Mouse (Mus musculus) erythroid progenitor cell, adult 5-6 weeks (primary cell): ENCODE results near the gene Slc32a1. TPM values are rescaled to one million over a fixed set of nuclear protein-coding genes. Genes with fewer than 3 reads are reported as not detected.

Experiments
- ATAC-seq: replicated peaks from 2 replicates; pipeline ENCODE4 v1.8.0; 2016; ENCODE audit warnings: moderate number of reproducible peaks, mild to moderate bottlenecking, moderate TSS enrichment, inconsistent platforms; ENCODE audit not compliant: poor library complexity, low FRiP score, severe bottlenecking
- total RNA-seq, 2 experiments: library from RNA; stranded (forward) in 1 of 2; stranded (reverse) in 1 of 2; fragments of 150-400 nt in 1 of 2; fragments of 186-747, 209-891 nt in 1 of 2; gene quantifications; 2 replicates each; pipeline versions ENCODE4 v1.2.3 to v1.2.4; 2015 to 2017; ENCODE audit warnings: low replicate concordance in 2 of 2

Slc32a1 gene
- total RNA-seq (2015; ENCODE audit: low replicate concordance): not detected in 2 replicates
- not detected in 2 replicates for total RNA-seq (2017; ENCODE audit: low replicate concordance)

DNA sequence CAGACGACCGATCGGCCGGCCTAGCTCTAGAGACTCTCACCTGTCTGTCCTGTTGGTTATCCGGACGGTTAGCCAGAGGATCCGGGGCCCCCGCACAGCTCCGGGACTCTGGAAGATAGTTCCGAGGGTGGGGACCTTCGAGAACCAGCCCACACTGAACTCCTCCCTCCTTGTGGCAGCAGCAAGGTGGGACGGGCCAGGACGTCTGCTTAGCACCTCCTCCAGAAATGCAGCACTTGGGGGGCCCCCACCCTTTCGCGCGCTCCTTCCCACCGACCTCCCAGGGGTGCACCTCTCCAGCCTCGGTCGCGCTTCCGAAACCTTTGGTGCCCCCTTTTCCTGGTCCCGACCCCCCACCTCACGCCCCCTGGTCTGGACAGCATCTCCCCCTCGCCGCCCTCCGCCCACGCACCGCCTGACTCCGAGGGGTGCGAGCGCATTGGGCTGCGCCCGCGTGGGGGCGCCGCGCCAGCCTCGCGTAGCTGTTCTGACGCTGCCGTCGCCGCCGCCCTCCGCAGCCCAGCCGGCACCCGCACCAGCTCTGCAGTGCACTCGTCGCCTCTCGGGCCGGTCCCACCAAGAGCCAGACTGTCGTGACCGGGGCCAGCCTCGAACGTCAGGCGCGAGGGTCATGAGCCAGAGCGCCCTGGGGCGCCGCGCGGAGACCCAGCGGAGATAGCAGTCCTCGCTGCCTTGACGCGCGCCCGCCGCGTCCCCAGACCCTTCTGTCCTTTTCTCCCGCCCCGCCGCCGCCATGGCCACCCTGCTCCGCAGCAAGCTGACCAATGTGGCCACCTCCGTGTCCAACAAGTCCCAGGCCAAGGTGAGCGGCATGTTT is at the start of gene Slc32a1:
Slc32a1 (plus strand) TSS at position 280 of the 838 bp plus-strand sequence.
- ATAC-seq: no peak

DNA sequence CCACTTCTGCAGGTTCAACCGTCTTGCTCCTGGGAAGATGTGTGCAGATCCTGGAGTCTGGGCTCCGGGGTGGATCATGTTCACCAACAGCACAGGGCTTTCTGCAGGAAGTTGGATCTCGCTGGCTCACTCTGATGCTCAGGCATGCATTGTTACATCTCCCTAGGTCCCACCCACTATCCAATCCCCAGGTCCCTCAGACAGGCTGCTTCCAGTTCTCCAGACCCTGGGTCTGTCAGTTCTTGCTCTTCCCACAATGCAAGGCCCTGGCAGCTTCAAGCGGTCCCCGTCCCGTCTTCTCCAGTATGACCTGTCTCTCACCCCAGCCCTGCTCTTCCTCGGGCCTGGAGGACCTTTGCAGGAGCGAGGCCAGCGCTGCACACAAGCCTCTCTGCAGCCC is 49.8 kb upstream of the Slc32a1 start:
- ATAC-seq: no peak

DNA sequence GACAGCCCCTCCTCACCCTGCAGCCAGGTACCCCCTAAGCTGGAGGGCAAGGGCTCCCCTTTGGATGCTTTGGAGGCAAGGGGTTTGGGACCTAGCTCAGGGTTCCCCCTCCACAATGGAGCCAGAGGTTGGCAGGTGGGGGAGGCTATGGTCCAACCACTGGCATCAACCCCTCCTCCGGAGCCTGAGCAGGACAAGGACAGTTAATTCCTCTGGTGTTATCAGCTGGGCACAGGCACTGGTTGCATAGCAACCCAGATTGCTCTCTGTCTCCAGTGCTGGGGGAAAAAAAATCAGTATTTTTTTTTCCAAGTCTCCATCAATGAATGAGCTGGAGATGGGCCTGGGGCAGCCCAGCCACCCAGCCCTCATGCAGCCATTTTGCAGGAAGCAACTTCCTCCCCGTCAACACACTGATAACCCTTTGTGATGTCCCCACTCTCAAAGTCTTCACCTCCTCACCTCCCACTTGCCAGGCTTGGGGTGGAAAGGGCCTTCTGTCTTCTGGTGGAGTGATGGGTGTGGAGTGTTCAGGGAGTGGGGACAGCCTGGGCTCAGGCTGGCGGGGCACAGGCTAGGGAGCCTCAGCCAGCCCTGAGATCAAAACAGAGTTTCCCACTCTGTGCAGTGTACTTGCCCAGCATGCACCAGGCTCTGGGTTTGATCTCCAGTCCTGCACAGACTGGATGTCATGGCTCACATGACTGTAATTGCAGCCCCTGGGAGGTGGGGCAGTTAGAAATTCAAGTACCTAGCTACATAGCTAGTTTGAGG is 49.0 kb upstream of the Slc32a1 start:
- ATAC-seq: no peak

DNA sequence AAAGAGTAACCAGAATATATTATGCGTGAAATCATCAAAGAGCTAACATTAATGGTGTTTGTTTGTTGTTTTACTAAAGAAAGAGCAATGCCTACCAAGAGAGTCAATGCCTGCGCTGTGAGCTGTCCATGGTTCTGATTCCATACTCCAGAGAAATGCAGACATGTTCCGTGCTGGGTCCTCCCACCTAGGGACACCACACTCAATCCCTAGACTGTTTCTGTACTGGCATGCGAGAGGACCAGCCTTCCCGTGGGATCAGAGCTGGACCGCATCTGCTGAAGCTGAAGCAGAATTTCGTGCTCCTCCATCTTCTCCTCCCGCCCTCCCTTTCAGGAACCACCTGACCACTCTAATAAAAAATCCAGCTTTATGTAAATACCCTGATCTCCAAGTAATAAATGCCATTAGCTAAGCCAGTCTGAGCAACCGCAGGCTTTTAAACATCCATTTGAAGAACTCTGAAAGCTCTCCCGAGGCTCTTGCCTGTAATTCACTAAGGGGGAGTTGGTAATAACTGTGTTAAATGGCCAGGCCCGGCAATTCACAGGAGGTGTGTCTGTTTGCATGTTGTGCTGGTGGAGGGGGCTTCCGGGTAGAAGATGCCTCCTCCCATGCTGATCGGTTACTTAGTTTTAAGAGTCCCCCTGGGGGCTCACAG is 40.0 kb upstream of the Slc32a1 start:
- no peak for ATAC-seq

DNA sequence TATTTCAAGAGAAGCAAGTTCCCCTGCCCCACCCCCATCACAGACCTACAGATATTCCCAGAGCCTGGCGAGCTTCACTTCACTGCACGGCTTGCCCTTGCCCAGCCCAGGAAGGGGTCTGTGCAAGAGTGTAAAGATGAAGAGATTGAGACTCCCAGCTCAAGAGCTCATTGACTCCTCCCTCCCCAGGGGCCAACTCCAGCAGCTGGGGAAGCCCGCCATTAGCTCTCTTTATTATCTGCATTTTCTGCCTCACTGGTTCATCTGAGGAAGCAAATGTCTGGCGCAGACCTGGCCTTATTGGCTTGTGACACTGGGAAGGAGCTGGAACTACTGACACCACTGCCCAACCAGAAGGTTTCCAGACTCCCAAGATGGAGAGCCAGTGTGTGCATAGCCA is 30.6 kb upstream of the Slc32a1 start:
- ATAC-seq: no peak

DNA sequence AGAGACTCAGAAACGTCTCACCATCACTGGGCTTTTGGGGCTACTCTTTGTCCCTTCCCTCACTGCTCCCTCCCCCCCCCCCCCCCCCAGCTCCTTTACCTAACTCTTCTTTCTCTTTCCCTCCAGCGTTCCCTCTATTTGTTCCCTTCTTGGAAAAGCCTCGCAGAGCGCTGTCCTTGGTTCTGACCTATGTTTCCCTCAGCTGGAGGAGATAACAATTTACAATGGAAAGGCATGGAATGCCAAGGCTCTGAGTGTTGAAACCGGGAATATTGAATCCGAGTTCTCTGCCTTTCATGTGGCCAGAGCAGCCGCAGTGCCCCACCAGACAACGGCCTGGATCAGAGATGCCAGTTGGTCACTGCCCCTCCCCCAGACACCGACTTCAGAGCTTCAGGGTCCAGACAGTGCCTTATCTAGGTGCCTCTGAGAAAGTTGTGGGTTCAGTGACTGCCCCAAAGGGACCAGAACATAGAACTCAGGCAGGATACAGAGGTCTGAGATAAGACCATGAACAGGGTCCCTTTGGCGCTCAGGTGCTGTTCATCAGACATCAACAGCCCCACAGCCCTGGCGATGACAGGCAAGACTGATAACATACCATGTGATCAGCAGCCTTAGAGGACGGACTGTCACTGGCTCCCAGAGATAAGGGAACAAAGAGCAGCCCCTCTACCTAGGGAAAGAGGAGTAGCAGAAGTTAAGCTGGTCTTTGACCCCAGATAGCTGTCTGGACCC is 25.8 kb upstream of the Slc32a1 start:
- ATAC-seq: no peak

DNA sequence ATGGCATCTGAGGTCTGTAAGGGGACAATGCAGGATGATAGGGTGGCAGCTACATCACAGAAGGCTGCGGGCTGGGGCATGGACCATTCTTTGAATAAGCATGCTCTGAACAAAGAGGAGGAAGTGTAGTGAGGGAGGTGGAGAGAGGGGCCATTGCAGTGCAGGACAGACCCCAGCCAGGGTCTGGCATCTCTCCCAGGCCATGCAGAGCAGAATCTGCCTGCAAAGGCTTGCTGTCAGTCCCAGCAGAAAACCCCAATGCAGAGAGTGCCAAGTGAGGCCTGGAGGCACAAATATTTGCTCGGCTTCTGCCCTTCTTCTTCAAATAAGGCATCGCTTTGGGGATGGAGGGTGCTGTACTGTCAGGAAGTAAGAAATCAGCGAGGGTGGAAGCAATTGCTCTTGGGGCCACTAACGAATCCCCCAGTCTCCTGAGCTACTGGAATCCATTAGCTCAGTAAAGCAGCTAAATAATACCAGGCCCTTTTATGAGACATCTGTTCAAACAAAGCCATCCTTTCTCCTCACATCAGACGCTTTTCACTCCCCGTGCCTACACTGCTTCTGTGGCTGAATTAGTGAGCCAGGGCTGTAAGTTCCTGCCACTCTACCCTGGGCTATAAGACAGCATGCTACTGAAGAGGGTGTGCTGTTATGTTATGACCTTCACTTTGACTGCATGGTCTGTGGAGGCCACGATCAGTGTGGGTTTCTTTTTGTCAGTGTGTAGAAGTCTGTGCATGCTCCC is 21.9 kb upstream of the Slc32a1 start:
- no peak for ATAC-seq

DNA sequence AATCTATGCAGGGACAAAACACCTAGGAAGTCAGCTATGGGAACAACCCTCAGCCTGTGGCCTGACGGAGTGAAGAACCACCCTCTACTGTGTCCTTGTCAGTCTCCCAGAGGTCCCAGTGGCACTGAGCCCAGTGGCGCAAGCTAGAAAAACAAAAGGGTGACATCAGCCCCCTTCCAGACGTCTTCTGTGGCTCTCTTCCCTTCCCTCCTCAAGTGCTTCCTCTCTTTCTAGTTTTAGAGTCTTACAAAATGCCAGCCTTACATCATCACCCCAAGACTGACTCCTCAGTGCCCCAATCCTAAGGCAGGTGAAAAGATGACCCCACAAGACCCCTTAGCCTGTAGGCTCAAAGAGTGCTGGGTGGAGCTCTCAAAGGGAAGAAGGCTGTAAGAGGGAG is 20.1 kb upstream of the Slc32a1 start:
- ATAC-seq: no peak

DNA sequence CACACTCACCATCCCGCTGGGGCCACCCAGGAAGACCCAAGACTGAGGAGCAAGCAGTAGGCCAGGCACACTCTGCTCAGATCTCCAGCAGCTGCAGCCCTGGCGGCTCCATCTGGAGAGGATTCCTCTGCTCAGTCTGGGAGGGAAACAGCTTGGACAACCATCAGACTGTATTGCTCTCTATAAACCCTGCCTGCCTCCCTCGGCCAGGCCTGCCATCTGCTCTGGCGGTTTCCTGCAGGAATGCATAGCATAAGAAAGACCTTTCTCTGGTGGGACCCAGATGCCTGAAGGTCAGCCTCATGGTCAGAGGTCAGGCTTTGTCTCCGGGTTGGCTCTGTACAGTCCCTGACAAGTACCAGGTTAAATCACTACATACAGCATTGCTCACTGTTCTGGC is 19.3 kb upstream of the Slc32a1 start:
- ATAC-seq: no peak

DNA sequence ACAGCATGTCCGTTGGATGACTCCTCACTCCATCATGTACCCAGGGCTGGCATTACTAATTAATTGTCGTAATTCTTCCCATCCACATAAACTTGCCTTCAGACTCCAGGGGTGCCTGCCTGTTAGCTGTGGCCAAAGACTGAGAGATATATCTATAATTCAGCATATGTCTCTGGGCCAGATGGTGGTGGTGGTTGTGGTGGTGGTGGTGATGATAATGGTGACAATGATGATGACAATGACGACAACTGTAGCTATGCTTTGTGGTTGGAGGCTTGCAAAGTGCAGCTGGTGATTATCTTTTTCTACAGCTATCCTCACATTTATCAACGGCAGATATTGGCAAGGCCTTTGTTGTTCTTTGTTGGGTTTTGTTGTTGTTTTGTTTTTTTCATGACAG is 17.2 kb upstream of the Slc32a1 start:
- no peak for ATAC-seq

DNA sequence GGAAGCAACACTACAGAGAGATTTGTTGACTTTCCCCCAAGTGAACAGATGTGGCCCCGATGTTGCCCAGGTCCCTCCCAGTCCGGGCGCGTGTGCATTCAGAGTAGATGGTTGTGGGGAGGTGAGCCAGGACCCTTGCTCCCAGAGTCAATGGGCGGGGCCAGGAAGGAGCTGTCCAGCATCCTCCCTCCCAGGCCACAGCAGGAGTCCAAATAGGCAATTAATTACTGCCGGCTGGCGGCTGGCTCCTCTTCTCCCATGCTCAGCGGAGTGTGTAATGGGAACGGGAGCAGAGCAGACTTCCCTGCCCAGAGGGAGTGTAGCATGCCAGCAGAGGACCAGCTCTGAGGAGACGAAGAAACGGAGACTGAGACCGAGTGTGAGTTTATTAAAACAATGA is 15.5 kb upstream of the Slc32a1 start:
- no peak for ATAC-seq

DNA sequence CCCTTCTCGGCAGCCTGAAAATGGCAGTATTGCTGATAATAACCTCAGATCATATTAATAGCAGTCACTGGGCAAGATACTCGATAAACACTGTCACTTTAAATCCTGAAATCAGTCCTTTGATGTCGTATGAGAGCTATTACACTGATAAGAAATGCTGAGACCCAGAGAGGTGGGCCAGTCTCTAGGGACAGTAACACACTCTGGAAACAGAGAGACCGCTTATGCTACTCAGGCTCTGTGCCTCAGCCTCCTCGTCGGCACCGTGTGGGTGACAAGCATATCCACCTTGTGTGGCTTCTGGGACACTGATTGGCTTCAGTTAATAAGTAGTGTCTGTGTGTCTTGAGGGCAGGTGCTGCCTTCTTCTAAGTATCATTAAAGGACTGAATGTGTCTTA is 15.0 kb upstream of the Slc32a1 start:
- ATAC-seq: no peak

DNA sequence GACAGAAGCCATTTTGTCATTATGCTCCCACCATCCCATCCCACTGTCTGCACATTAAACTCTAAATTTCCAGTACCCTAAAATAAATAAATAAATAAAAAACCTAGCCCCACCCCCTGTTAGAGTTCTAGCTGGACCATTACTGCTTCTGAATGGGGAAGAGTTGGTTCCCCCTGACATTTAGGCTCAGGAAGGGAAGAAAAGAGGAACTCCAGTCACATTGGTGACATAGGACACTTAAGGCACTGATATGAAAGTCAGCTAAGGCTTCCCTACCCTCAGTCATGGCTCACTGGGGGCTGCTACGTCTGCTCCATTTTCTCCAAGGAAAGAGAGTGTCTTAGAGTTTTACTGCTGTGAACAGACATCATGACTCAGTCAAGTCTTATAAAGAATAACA is 13.8 kb upstream of the Slc32a1 start:
- no peak for ATAC-seq

DNA sequence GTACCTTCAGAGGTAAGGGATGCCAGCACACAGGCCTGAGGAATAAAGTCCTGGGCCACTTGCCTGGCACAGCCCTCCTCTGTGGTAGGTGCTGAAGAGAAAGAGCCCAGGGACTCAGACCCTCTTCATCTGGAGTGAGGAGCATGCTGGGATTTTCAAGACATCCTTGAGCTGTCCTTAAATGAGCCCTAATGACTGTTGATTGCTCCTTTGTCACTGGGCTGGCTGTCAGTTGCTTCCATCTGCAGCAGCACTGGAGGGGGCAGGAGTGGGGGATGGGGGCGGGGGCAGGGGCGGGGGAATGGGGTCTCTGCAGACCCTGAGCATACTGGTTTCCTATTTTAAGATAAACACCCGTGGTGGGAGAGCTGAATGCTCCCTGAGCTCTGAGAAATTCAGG is 10.1 kb upstream of the Slc32a1 start:
- ATAC-seq: no peak

DNA sequence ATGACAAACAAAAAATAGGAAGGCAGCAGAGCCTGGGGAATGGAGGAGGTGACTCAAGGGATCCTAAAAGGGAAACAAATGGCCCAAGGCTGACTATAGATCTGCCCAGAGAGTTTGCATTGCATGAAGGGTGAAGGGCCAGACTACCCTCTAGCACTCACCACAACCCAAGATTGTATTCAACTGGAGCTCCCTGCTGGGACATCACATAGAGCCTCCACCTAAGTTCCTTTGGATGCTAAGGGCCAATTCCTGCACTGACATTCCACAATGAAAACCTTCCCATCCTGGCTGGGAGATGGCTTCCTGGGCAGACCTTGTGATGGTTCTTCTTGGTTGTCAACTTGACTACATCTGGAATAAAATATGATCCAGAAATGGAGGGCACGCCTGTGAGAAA is 9.2 kb upstream of the Slc32a1 start:
- ATAC-seq: no peak

DNA sequence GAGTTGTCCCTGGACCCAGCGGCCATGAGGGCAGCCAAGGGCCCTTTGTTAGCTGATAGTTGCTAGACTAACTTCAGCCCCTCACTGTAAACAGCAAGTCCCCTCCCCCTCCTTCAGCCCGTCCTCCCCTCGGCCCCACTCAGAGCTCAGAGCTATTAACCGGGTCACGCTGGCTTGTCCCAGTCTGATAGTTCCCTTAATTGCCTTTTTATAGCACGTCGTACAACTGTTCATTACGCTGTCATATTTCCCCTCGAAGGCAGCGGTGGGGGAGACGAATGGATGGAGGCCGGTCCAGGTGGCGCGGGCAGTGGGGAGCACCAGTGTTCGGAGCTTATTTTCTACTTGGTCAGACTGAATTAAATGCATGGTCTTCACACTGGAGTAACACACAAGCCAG is 7.9 kb upstream of the Slc32a1 start:
- ATAC-seq: no peak

DNA sequence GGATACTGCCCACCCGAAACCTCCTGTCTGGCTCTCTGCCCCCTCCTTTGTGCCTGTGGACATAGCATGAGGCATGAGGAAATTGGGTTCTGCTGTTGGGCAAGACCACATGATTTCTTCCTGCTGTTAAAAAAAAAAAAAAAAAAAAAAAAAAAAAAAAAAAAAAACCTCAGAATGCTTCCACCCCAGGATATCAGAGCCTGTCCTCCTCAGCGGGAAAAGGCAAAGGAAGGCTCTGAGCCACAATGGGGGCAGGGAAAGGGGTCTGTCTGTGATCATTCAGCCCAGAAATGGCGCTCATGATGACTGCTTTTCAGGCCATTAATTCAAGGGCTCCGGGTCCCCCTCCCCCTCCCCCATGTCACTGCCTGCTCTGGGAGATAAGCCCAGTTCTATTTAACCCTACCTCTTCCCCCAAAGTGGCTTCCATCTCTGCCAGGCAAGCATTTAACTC is 4.0 kb upstream of the Slc32a1 start:
- no peak for ATAC-seq

DNA sequence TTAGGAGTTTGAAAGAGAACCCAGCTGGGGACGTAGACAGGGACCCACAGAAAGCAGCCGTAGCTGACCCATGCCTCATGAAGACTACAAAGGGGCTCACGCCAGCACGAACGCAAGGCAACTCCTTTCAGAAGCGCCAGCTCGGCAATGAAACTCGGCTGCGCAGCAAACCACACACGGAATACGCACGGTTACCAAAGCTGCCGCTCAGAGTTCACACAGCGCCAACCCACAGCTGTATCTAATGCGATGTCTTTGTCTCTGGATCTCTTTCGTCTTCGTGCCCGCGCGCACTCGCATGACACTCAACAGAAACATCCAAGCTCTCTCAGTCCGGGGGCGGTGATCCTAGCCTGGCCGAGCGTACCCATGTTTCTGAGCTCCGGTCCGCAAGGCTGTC is 886 bp upstream of the Slc32a1 start:
- no peak for ATAC-seq

DNA sequence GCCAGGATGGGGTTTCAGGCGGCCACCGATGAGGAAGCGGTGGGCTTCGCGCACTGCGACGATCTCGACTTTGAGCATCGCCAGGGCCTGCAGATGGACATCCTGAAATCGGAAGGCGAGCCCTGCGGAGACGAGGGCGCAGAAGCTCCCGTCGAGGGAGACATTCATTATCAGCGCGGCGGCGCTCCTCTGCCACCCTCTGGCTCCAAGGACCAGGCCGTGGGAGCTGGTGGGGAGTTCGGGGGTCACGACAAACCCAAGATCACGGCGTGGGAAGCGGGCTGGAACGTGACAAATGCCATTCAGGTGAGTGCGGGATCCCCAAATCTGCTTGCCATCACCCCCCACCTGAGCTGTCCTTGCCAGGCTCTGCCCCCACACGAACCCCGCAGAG is 756 bp downstream of the Slc32a1 start:
- ATAC-seq: no peak
